Mouse (Mus musculus): ENCODE data around the gene Ccdc97.

GRCm38 (mm10) chr7:25753643-25754438 lies 35.0 kb upstream of the Ccdc97 start:
- TF ChIP-seq POLR2A (IDR thresholded peaks at IDR 0.05; ENCODE audit: borderline replicate concordance, control insufficient read depth, low read depth, low read length) (no peak), CTCF (IDR thresholded peaks at IDR 0.05; ENCODE audit: control insufficient read depth, insufficient read depth, low read length) (no peak)

All from bone marrow, adult 2 months (tissue).